Mouse (Mus musculus) thymus, adult 2 months (tissue): ENCODE measurements around the gene Cenpf.

Experiments
- CTCF ChIP-seq: fragments of 200-500 bp; IDR thresholded peaks from 2 replicates; pipeline ENCODE4 v1.5.1; 2012; ENCODE audit warnings: mild to moderate bottlenecking, control low read depth, low read length, moderate library complexity, borderline replicate concordance; ENCODE audit not compliant: control insufficient read depth, poor library complexity, insufficient read depth; ENCODE audit errors: extremely low read depth
- POLR2A ChIP-seq: fragments of 200-500 bp; IDR thresholded peaks from 2 replicates; pipeline ENCODE4 v1.6.1; 2012; ENCODE audit warnings: mild to moderate bottlenecking, low read length, control low read depth, moderate library complexity; ENCODE audit not compliant: control insufficient read depth, poor library complexity, insufficient read depth; ENCODE audit errors: extremely low read depth

DNA sequence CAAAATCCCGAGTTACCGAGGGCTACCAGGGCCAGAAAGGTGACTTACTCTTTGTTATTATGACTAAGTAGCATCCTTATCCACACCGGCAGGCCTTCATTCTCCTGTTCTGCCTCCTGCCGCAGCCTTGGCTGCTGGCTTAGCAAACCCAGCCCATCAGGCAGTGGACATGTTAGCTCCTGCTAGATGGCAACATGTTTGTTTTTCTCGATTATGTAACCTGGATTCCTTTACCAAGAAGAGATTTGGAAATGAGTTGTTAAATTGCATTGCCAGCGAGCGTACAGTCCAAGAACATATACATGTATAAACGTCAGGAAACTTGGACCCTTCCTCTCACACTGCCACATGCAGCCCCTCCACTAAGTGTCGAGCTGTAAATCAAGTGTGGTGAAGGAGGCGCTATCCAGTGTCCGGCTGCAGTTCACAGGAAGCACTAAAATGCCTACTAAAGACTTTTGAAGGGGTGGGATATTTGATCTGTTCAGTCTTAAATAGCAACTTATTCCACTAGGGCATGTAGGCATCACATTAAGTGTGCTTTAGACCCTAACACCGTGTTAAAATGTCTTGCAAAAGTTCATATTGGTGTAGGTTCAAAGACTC, 18.3 kb upstream of the Cenpf start:
- TF ChIP-seq CTCF (no peak), POLR2A (no peak)
